Mouse (Mus musculus) liver, embryonic 14.5 days (tissue): ENCODE results near the gene 4930404N11Rik. TPM values are rescaled to one million over a fixed set of nuclear protein-coding genes. Genes with fewer than 3 reads are reported as not detected.
A peak's percentile ranks its signal among the peaks of the same experiment; 100 is the strongest.

Experiments
- ATAC-seq: fragments of 200-750 bp; cut with Nextera tagmentation; 2 replicates; pipeline ENCODE4 v1.8.0; 2017; ENCODE audit warnings: moderate number of reproducible peaks, mild to moderate bottlenecking, moderate library complexity; ENCODE audit not compliant: insufficient read depth
- DNase-seq, 3 experiments: peaks; one replicate each; pipeline ENCODE4 v3.0.0-alpha.2; 2012 to 2013; ENCODE audit warnings: low read depth in 3 of 3, low spot score in 3 of 3
- H3K27ac ChIP-seq: fragments of 300-500 bp; sonication (generic); 2 replicates; pipeline ENCODE4 v1.5.1; 2014; ENCODE audit warnings: moderate library complexity, mild to moderate bottlenecking, control low read depth, inconsistent platforms
- H3K27me3 ChIP-seq: fragments of 300-500 bp; sonication (generic); 2 replicates; pipeline ENCODE4 v1.6.1; 2014; ENCODE audit warnings: mild to moderate bottlenecking, low read length, moderate library complexity; ENCODE audit not compliant: control insufficient read depth, insufficient read depth
- H3K36me3 ChIP-seq: fragments of 300-500 bp; sonication (generic); replicated peaks from 2 replicates; pipeline ENCODE4 v1.6.1; 2014; ENCODE audit warnings: low read depth; ENCODE audit not compliant: control insufficient read depth, insufficient read depth
- H3K4me1 ChIP-seq, 2 experiments: fragments of 200-500 bp in 1 of 2; fragments of 300-500 bp in 1 of 2; sonication (generic) in 1 of 2; replicated peaks; 2 replicates each; pipeline ENCODE4 v1.6.1; 2012 to 2014; ENCODE audit warnings: antibody characterized with exemption in 1 of 2, inconsistent platforms in 1 of 2, low read length in 1 of 2; ENCODE audit not compliant: control insufficient read depth in 2 of 2, insufficient read depth in 2 of 2
- H3K4me2 ChIP-seq: fragments of 300-500 bp; sonication (generic); 2 replicates; pipeline ENCODE4 v1.6.1; 2014; ENCODE audit warnings: low read depth, mild to moderate bottlenecking, control low read depth, moderate library complexity
- H3K4me3 ChIP-seq, 2 experiments: fragments of 200-500 bp in 1 of 2; fragments of 300-500 bp in 1 of 2; sonication (generic) in 1 of 2; 2 replicates each; pipeline ENCODE4 v1.5.1; 2012 to 2014; ENCODE audit warnings: low read depth in 2 of 2, low read length in 2 of 2, mild to moderate bottlenecking in 2 of 2, control low read depth in 1 of 2, inconsistent platforms in 1 of 2, moderate library complexity in 1 of 2; ENCODE audit not compliant: insufficient read depth in 1 of 2
- H3K9ac ChIP-seq: fragments of 300-500 bp; sonication (generic); replicated peaks from 2 replicates; pipeline ENCODE4 v1.6.1; 2014; ENCODE audit warnings: mild to moderate bottlenecking, control low read depth, moderate library complexity
- H3K9me3 ChIP-seq: fragments of 300-500 bp; sonication (generic); 2 replicates; pipeline ENCODE4 v1.6.1; 2016; ENCODE audit warnings: low read length, mixed read lengths; ENCODE audit not compliant: control insufficient read depth
- CTCF ChIP-seq: IDR thresholded peaks from 2 replicates; pipeline ENCODE4 v1.5.1; 2016; ENCODE audit warnings: antibody characterized with exemption, low read depth, control low read depth
- EP300 ChIP-seq: IDR thresholded peaks from 2 replicates; pipeline ENCODE4 v1.6.1; 2016; ENCODE audit warnings: antibody characterized with exemption, low read depth
- WGBS: fragments of 180-500 bp; shearing (Covaris S2); extraction: QIAGEN DNeasy Blood & Tissue Kit; methylation state at CpG from one replicate; pipeline ENCODE4 v1.1.7; 2014; ENCODE audit not compliant: insufficient replicate concordance; 5-methylcytosine and 5-hydroxymethylcytosine counted together
- polyA plus RNA-seq, 2 experiments: library from polyadenylated mRNA; depleted of rRNA in 1 of 2; stranded (reverse) in 1 of 2; unstranded in 1 of 2; fragments of >200 nt; fragmentation: Nextera tagmentation in 1 of 2; extraction: Ambion mirVana in 1 of 2; gene quantifications; 2 replicates each; pipeline versions ENCODE4 v1.2.1 to v1.2.3; 2012 to 2014

Gene 4930404N11Rik
- polyA plus RNA-seq, 2 experiments, result 0.55 to 0.60 TPM

- no peaks in the 10 kb centered on the region for H3K36me3 ChIP-seq
- no peak overlapping the region for H3K4me3 ChIP-seq
- no peak overlapping the region for H3K27ac ChIP-seq
- 65% methylated on average over 9 of the region's 9 CpGs for WGBS
- ATAC-seq (no peak), DNase-seq (no peak)
- H3K4me2 ChIP-seq, result no peak overlapping the region
- TF ChIP-seq CTCF (no peak), EP300 (no peak)
- peaks cover 40 to 44% of the 10 kb centered on the region in 2 experiments for H3K4me1 ChIP-seq
- no peaks in the 10 kb centered on the region for H3K27me3 ChIP-seq
- no peak overlapping the region for H3K9ac ChIP-seq
- H3K9me3 ChIP-seq, result no peaks in the 10 kb centered on the region
Observed at GRCm38 (mm10) chr10:81354738-81355477, 10.7 kb downstream of the 4930404N11Rik start.

DNA sequence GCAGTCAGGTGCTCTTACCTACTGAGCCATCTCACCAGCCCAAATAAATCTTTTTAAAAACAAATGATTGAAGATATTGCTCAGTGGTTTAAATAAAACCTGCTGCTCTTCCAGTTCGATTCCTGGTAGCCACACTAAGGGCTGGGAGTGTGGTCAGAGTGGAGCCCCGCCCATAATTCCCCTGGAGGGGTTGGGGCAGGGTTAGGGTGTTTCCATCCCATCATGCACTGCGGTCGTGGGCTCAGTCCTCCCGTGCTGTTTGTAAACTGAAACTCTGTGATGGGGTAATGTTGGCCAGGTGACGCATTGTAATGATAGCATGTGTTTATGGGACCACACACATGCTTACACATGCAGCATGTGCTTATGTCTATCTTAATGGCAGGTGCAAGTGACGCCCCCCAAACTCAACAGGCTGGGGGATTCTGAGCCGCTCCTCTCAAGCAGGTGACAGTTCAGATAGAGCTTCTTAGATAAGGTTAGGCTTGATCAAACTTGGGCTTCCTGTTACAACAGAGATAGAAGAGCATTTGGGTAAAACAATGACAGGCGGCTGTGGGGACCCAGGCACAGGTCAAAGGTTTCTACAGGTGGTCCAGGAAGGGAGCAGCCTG is 13.8 kb downstream of the 4930404N11Rik start:
- peak overlapping the region; percentile 43 to 59 for H3K4me3 ChIP-seq
- DNase-seq (peak; percentile 77 to 79 (median 79)), ATAC-seq (peak; percentile 27; the same call in 1 of the 2 replicates)
- peaks cover 4% of the 10 kb centered on the region for H3K36me3 ChIP-seq
- peaks cover 44 to 47% of the 10 kb centered on the region in 2 experiments for H3K4me1 ChIP-seq
- H3K27ac ChIP-seq, result peak overlapping the region; percentile 76
- H3K27me3 ChIP-seq, result no peaks in the 10 kb centered on the region
- WGBS, result 2% methylated on average over 9 of the region's 9 CpGs
- H3K9ac ChIP-seq, result peak overlapping the region; percentile 62
- peak overlapping the region; percentile 74 for H3K4me2 ChIP-seq
- no peaks in the 10 kb centered on the region for H3K9me3 ChIP-seq
- TF ChIP-seq EP300 (peak; percentile 26; the same call in 1 of the 2 replicates), CTCF (no peak)

- Histone ChIP-seq H3K36me3 (peaks cover 4% of the 10 kb centered on the region), H3K9me3 (no peaks in the 10 kb centered on the region), H3K27ac (peak within 1 kb of the TSS; percentile 80), H3K4me2 (peak within 1 kb of the TSS; percentile 79), H3K4me3 (peak within 1 kb of the TSS; percentile 79 to 84), H3K4me1 (peaks cover 40 to 43% of the 10 kb centered on the region in 2 experiments), H3K9ac (peak within 1 kb of the TSS; percentile 93), H3K27me3 (peaks cover 3% of the 10 kb centered on the region; the same call in 1 of the 2 replicates)
- WGBS, result under 1% methylated on average over 54 of the region's 54 CpGs
- peak; percentile 99 for DNase-seq
- peak; percentile 90 for ATAC-seq
- TF ChIP-seq CTCF (peak; percentile 96), EP300 (no peak)
Observed at GRCm38 (mm10) chr10:81350351-81351063, 15.1 kb downstream of the 4930404N11Rik start, which contains the start of gene Hmg20b. Hmg20b (minus strand) TSS chr10:81350480.

DNA sequence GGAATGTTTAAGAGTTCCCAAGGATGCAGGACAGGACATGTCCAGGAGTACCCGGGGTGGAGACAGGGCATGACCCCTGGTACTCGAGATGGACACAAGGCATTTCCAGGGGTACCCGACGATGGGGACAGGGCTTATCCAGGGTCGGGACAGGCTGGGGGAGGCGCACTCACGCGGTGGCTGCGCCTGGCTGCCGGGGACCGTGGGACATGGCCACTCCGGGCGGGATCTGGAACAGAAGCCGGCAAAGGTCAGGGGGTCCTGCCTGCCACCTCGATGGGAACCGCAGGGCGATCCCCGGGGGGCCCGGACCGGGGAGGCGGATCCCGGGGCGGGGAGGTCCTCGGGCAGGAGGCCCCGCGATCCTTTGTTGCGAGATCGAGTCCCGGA is 15.7 kb downstream of the 4930404N11Rik start:
- under 1% methylated on average over 29 of the region's 29 CpGs for WGBS
- H3K4me1 ChIP-seq, result peaks cover 40 to 43% of the 10 kb centered on the region in 2 experiments

More for the DNA sequence above, 15.7 kb downstream of the 4930404N11Rik start:
- ATAC-seq, result no peak; the same call in 1 of the 2 replicates
- peak overlapping the region; percentile 79 for H3K4me2 ChIP-seq
- peak overlapping the region; percentile 93 for H3K9ac ChIP-seq
- no peak for DNase-seq
- H3K36me3 ChIP-seq, result peaks cover 4% of the 10 kb centered on the region
- peaks cover 8% of the 10 kb centered on the region for H3K27me3 ChIP-seq
- H3K9me3 ChIP-seq, result no peaks in the 10 kb centered on the region
- TF ChIP-seq EP300 (no peak), CTCF (no peak)
- H3K27ac ChIP-seq, result peak overlapping the region; percentile 80
- peak overlapping the region; percentile 79 to 84 for H3K4me3 ChIP-seq
